Mouse (Mus musculus): ENCODE data around the gene Nacc1.

DNA sequence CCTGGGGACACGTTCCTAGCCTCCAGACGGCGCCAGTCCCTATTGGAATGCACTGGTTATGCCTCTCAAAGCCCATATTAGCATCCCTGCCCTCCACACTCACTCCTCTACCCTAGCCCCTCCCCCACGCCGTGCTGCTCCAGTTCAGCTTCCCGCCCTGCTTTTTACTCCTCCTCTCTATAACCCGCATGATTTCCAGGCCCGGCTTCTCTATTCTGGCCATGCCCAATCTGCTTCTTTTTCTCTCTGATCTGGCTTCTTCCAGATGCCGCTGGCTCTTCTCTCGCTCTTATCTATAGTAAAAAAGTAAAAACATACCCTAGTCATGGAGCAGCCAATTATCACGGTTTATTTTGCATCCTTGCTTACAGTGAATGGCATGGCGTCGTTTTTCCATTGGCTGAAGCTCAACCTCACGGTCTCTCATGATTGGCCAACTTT lies 40.2 kb downstream of the Nacc1 start:
- TF ChIP-seq POLR2A (IDR thresholded peaks at IDR 0.05; ENCODE audit: low read depth, low read length) = no peak
- no peak for TF ChIP-seq CTCF (IDR thresholded peaks at IDR 0.05; ENCODE audit: borderline replicate concordance, insufficient read depth, low read length)

Measured in embryonic fibroblast, embryonic 13.5 days (primary cell).